ENCODE assay signal across 9 mouse cellular contexts in the genomic region with DNA sequence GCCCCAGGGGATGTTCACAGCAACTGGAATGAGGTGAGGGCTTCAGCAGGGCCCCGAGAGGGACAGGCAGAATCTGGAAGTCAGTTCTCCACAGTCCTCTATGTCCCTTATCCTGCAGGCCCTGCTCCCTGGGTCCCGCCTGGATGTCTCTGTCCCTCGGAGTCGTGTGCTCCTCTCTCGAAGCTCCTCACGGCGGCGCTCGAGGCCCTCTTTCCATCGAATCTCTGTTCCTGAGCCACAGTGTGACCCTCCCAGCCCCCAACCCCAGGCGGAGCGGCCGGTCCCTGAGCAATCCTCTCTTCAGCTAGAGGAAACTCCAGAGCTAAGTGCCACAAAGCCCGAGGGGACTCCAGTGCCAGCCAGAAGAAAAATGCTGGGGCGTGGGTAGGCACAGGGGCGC. TPM values are rescaled to one million over a fixed set of nuclear protein-coding genes. Genes with fewer than 3 reads are reported as not detected.
DNase-seq lines count a peak whose midpoint lies in the region; ATAC-seq and TF ChIP-seq lines count a peak whose summit lies in the region.
"Had no signal": no experiment of that assay in that cellular context is flagged by ENCODE, and none has a peak within 500 bp of the region (broad histone marks: within the 10 kb centered on the region; RNA-seq: fewer than 3 reads in every experiment).

No protein-coding gene starts in this region.

- H3K9me3 ChIP-seq in heart, embryonic 14.5 days (ENCODE audit: control insufficient read depth, low read length): no peaks in the 10 kb centered on the region

- peak overlapping the region; percentile 44; the same call in 1 of the 2 replicates for H3K9ac ChIP-seq in heart, embryonic 14.5 days (ENCODE audit: low read length)

- H3K27me3 ChIP-seq in heart, embryonic 14.5 days (ENCODE audit: control insufficient read depth, insufficient read depth, low read length): peaks cover 10% of the 10 kb centered on the region
- no peaks in the 10 kb centered on the region for H3K27me3 ChIP-seq in small intestine, adult 2 months (ENCODE audit: control insufficient read depth, insufficient read depth, low read length)

- peak; percentile 78 for TF ChIP-seq CTCF in layer of hippocampus, adult 2 months (conservative IDR thresholded peaks at IDR 0.05)
- peak; percentile 28; the same call in 1 of the 2 replicates for TF ChIP-seq CTCF in small intestine, adult 2 months (IDR thresholded peaks at IDR 0.05; ENCODE audit: extremely low read depth, insufficient read length, insufficient replicate concordance, low read depth, low read length)

- no peak overlapping the region for H3K27ac ChIP-seq in heart, embryonic 14.5 days (replicated peaks in 1 of 2; ENCODE audit: control insufficient read depth in 1 of 2, insufficient read depth in 1 of 2, low read depth in 2 of 2, low read length in 2 of 2)
- no peak overlapping the region for H3K27ac ChIP-seq in layer of hippocampus, adult 2 months
- H3K27ac ChIP-seq in small intestine, adult 2 months (ENCODE audit: insufficient read depth, low read depth, low read length): no peak overlapping the region

- no peak for ATAC-seq in heart, embryonic 14.5 days (ENCODE audit: insufficient number of reproducible peaks, insufficient read depth, low FRiP score, low read depth)
- no peak for ATAC-seq in inflammation-experienced regulatory T-cells, adult 6 months

- H3K4me1 ChIP-seq in heart, embryonic 14.5 days (ENCODE audit: control insufficient read depth in 2 of 2, insufficient read depth in 2 of 2, low read length in 2 of 2): peaks cover 0 to 3% of the 10 kb centered on the region in 2 experiments; a peak in 3 of 4 replicates
- H3K4me1 ChIP-seq in small intestine, adult 2 months (ENCODE audit: control insufficient read depth, insufficient read depth, insufficient read length, low read length): peaks cover 7% of the 10 kb centered on the region

- peak overlapping the region; percentile 44 for H3K4me2 ChIP-seq in heart, embryonic 14.5 days (ENCODE audit: low read length)

- WGBS in heart, embryonic 14.5 days: 8% methylated on average over 16 of the region's 16 CpGs
- WGBS in small intestine, adult 2 months: 34% methylated on average over 16 of the region's 16 CpGs

- TF ChIP-seq POLR2A in small intestine, adult 2 months (IDR thresholded peaks at IDR 0.05; ENCODE audit: low read depth, low read length): no peak

- no peak overlapping the region for H3K4me3 ChIP-seq in heart, embryonic 14.5 days (ENCODE audit: control insufficient read depth in 1 of 2, insufficient read depth in 1 of 2, low read depth in 1 of 2, low read length in 2 of 2)
- H3K4me3 ChIP-seq in layer of hippocampus, adult 2 months: peak overlapping the region; percentile 26; the same call in 1 of the 2 replicates
- no peak overlapping the region for H3K4me3 ChIP-seq in small intestine, adult 2 months (ENCODE audit: low read depth, low read length)

- no peaks in the 10 kb centered on the region for H3K36me3 ChIP-seq in heart, embryonic 14.5 days (ENCODE audit: control insufficient read depth, insufficient read depth, low read length)
- no peaks in the 10 kb centered on the region for H3K36me3 ChIP-seq in small intestine, adult 2 months (ENCODE audit: control insufficient read depth, insufficient read depth, low read length)

- DNase-seq in layer of hippocampus, adult 11-12 months (ENCODE audit: low spot score): peak; percentile 62
- DNase-seq in layer of hippocampus, adult 9-10 months (ENCODE audit: low spot score): no peak
- peak; percentile 90 for DNase-seq in embryo, embryonic 10.5 days (ENCODE audit: low spot score)
- DNase-seq in layer of hippocampus, adult 2 months (ENCODE audit: low spot score in 2 of 2): peak; percentile 20 to 57
- DNase-seq in lung, postnatal 25 days (ENCODE audit: low spot score): peak; percentile 63

RNA-seq across cellular contexts. Expression of gene Cln3, which starts 2.2 kb away (rescaled TPM):
- polyA plus RNA-seq in heart, embryonic 14.5 days (2014; fragmentation: Nextera tagmentation; extraction: Ambion mirVana): 14.2 and 21.8 TPM in 2 replicates
- 10 to 100 TPM; 28.4 to 36.4 TPM for total RNA-seq in layer of hippocampus, adult 2 months (2021)
- polyA plus RNA-seq in small intestine, adult 2 months (2012; rRNA removed): 24.9 and 55.7 TPM in 2 replicates
- 10 to 100 TPM; 25.2 to 57.9 (median 51.4) TPM for polyA plus RNA-seq in inflammation-experienced regulatory T-cells, adult 6 months (2017; shearing (Covaris generic))

RNA-seq across cellular contexts. Expression of gene Apobr, which starts 3.0 kb away (rescaled TPM):
- polyA plus RNA-seq in heart, embryonic 14.5 days (2014; fragmentation: Nextera tagmentation; extraction: Ambion mirVana): 0.53 and 0.81 TPM in 2 replicates
- under 1 TPM; 0.37 to 0.44 TPM for total RNA-seq in layer of hippocampus, adult 2 months (2021)
- polyA plus RNA-seq in small intestine, adult 2 months (2012; rRNA removed): 2.3 TPM in 2 replicates
- 1 to 10 TPM in 1 of 3 experiments, under 1 TPM in 1, not detected in 1; 0.23 to 2.3 TPM for polyA plus RNA-seq in inflammation-experienced regulatory T-cells, adult 6 months (2017; shearing (Covaris generic))

RNA-seq across cellular contexts. Expression of gene Il27, which starts 7.0 kb away (rescaled TPM):
- not detected in 2 replicates for polyA plus RNA-seq in heart, embryonic 14.5 days (2014; fragmentation: Nextera tagmentation; extraction: Ambion mirVana)
- total RNA-seq in layer of hippocampus, adult 2 months (2021): not detected
- 0.15 and 0.51 TPM in 2 replicates for polyA plus RNA-seq in small intestine, adult 2 months (2012; rRNA removed)
- polyA plus RNA-seq in inflammation-experienced regulatory T-cells, adult 6 months (2017; shearing (Covaris generic)): not detected
- total RNA-seq: layer of hippocampus, adult 8-10 months had no signal

RNA-seq across cellular contexts. Expression of gene Eif3c, which starts 21.6 kb away (rescaled TPM):
- 112 and 116 TPM in 2 replicates for polyA plus RNA-seq in heart, embryonic 14.5 days (2014; fragmentation: Nextera tagmentation; extraction: Ambion mirVana)
- 100 to 1,000 TPM; 174 to 190 TPM for total RNA-seq in layer of hippocampus, adult 2 months (2021)
- 37.3 and 79.1 TPM in 2 replicates for polyA plus RNA-seq in small intestine, adult 2 months (2012; rRNA removed)
- polyA plus RNA-seq in inflammation-experienced regulatory T-cells, adult 6 months (2017; shearing (Covaris generic)): 100 to 1,000 TPM; 219 to 232 (median 230) TPM

RNA-seq across cellular contexts. Expression of gene Nupr1, which starts 42.9 kb away (rescaled TPM):
- 7.4 and 10.9 TPM in 2 replicates for polyA plus RNA-seq in heart, embryonic 14.5 days (2014; fragmentation: Nextera tagmentation; extraction: Ambion mirVana)
- 10 to 100 TPM; 10.3 to 12.2 TPM for total RNA-seq in layer of hippocampus, adult 2 months (2021)
- polyA plus RNA-seq in small intestine, adult 2 months (2012; rRNA removed): 32.5 and 97.9 TPM in 2 replicates
- polyA plus RNA-seq in inflammation-experienced regulatory T-cells, adult 6 months (2017; shearing (Covaris generic)): 1 to 10 TPM in 1 of 3 experiments, not detected in 2; 2.2 TPM
